Mouse (Mus musculus) cerebellum, adult 2 months (tissue): ENCODE results near the gene Satb2. TPM values are rescaled to one million over a fixed set of nuclear protein-coding genes. Genes with fewer than 3 reads are reported as not detected.

Experiments used
- DNase-seq, 2 experiments: peaks; one replicate each; pipeline ENCODE4 v3.0.0; 2021
- H3K27ac ChIP-seq: fragments of 200-500 bp; 2 replicates; pipeline ENCODE4 v1.5.1; 2012; ENCODE audit warnings: low read length, control low read depth, inconsistent platforms; ENCODE audit not compliant: insufficient read depth
- H3K27me3 ChIP-seq: fragments of 200-500 bp; 2 replicates; pipeline ENCODE4 v1.6.1; 2012; ENCODE audit warnings: inconsistent platforms, mild to moderate bottlenecking, low read length, moderate library complexity; ENCODE audit not compliant: control insufficient read depth, insufficient read depth
- H3K4me1 ChIP-seq: fragments of 200-500 bp; 2 replicates; pipeline ENCODE4 v1.6.1; 2011; ENCODE audit warnings: low read length; ENCODE audit not compliant: control insufficient read depth, insufficient read depth
- H3K4me3 ChIP-seq: fragments of 200-500 bp; replicated peaks from 2 replicates; pipeline ENCODE3; 2011; ENCODE audit warnings: mild to moderate bottlenecking, low read depth, low read length, control low read depth; ENCODE audit not compliant: insufficient read depth
- CTCF ChIP-seq: fragments of 200-500 bp; IDR thresholded peaks from 2 replicates; pipeline ENCODE4 v1.5.1; 2011; ENCODE audit warnings: low read depth, mild to moderate bottlenecking, control low read depth, low read length, moderate library complexity, borderline replicate concordance; ENCODE audit not compliant: insufficient read depth
- POLR2A ChIP-seq: fragments of 200-500 bp; IDR thresholded peaks from 2 replicates; pipeline ENCODE4 v1.6.1; 2011; ENCODE audit warnings: low read length, control low read depth, borderline replicate concordance; ENCODE audit not compliant: insufficient read depth
- WGBS: fragments of 180-500 bp; shearing (Covaris S2); methylation state at CpG from one replicate; pipeline ENCODE4 v1.1.7; 2018; 5-methylcytosine and 5-hydroxymethylcytosine counted together
- polyA plus RNA-seq: library from polyadenylated mRNA; depleted of rRNA; stranded (reverse); fragments of >200 nt; gene quantifications from 2 replicates; pipeline ENCODE4 v1.2.3, GENCODE M21; 2012

Satb2 gene
- polyA plus RNA-seq, 1 experiment: 0.29 TPM

- TF ChIP-seq CTCF (peak; percentile 64), POLR2A (no peak)
- DNase-seq: peak; percentile 59 to 73
- 1% methylated on average over 45 of the region's 45 CpGs for WGBS
- no peaks in the 10 kb centered on the region for H3K4me1 ChIP-seq
- no peak overlapping the region for H3K27ac ChIP-seq
- peaks cover 8% of the 10 kb centered on the region; the same call in 1 of the 2 replicates for H3K27me3 ChIP-seq
- H3K4me3 ChIP-seq: no peak overlapping the region
These were observed 999 bp downstream of the Satb2 start for GRCm38 (mm10) chr1:56977201-56978100.

- Histone ChIP-seq H3K4me1 (no peaks in the 10 kb centered on the region), H3K27me3 (peaks cover 4% of the 10 kb centered on the region; the same call in 1 of the 2 replicates), H3K4me3 (no peak overlapping the region), H3K27ac (no peak overlapping the region)
- 3% methylated on average over 11 of the region's 11 CpGs for WGBS
- TF ChIP-seq CTCF (no peak), POLR2A (no peak)
- no peak for DNase-seq
These were observed 1.7 kb downstream of the Satb2 start for GRCm38 (mm10) chr1:56976825-56977104.

GRCm38 (mm10) chr1:56976044-56976824 is 2.2 kb downstream of the Satb2 start:
- TF ChIP-seq POLR2A (no peak), CTCF (no peak)
- 15% methylated on average over 25 of the region's 25 CpGs for WGBS
- Histone ChIP-seq H3K4me1 (no peaks in the 10 kb centered on the region), H3K27me3 (peaks cover 4% of the 10 kb centered on the region; the same call in 1 of the 2 replicates), H3K4me3 (no peak overlapping the region), H3K27ac (no peak overlapping the region)
- DNase-seq: peak in 1 of 2 experiments; percentile 27

GRCm38 (mm10) chr1:56975546-56975945 is 2.9 kb downstream of the Satb2 start:
- H3K4me3 ChIP-seq: no peak overlapping the region

DNA sequence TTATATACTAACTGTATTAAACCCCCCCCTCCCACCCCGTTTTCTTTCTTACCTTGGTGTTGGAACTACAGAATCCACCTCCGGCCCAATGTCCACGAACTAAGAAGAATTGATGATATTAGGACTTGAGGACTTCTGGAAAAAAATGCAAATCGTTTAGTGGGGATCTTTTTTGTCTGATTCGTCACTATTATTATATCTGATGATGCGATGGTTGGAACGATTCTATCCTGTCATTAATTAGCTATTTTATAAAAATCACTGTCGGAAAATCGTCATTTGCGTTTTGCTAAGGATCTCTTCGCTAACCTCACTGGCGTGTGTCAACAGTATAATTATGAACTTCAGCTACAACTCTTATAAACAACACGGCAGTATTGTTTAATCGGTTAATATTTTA is 4.3 kb downstream of the Satb2 start:
- DNase-seq: no peak
- Histone ChIP-seq H3K27me3 (peaks cover 6% of the 10 kb centered on the region; the same call in 1 of the 2 replicates), H3K4me1 (peaks cover 7% of the 10 kb centered on the region; the same call in 1 of the 2 replicates), H3K27ac (no peak overlapping the region), H3K4me3 (no peak overlapping the region)
- TF ChIP-seq POLR2A (no peak), CTCF (no peak)
- WGBS: 32% methylated on average over 14 of the region's 14 CpGs

More at GRCm38 (mm10) chr1:56975546-56975945, 2.9 kb downstream of the Satb2 start:
- peaks cover 7% of the 10 kb centered on the region; the same call in 1 of the 2 replicates for H3K27me3 ChIP-seq
- peaks cover 4% of the 10 kb centered on the region; the same call in 1 of the 2 replicates for H3K4me1 ChIP-seq
- whole genome bisulfite sequencing: 27% methylated on average over 12 of the region's 12 CpGs
- no peak for DNase-seq
- TF ChIP-seq POLR2A (no peak), CTCF (no peak)
- H3K27ac ChIP-seq: no peak overlapping the region

- DNase-seq: no peak
- TF ChIP-seq POLR2A (no peak), CTCF (no peak)
- no peak overlapping the region for H3K27ac ChIP-seq
- peaks cover 7% of the 10 kb centered on the region; the same call in 1 of the 2 replicates for H3K27me3 ChIP-seq
- H3K4me3 ChIP-seq: peak overlapping the region; percentile 84
- H3K4me1 ChIP-seq: peaks cover 7% of the 10 kb centered on the region; the same call in 1 of the 2 replicates
- WGBS: 2% methylated on average over 16 of the region's 16 CpGs
These were observed 4.9 kb downstream of the Satb2 start for GRCm38 (mm10) chr1:56973593-56973950.

- WGBS: under 1% methylated on average over 47 of the region's 47 CpGs
- peaks cover 7% of the 10 kb centered on the region; the same call in 1 of the 2 replicates for H3K4me1 ChIP-seq
- H3K27ac ChIP-seq: no peak overlapping the region
- peak overlapping the region; percentile 84 for H3K4me3 ChIP-seq
- H3K27me3 ChIP-seq: peaks cover 7% of the 10 kb centered on the region; the same call in 1 of the 2 replicates
- peak; percentile 92 to 97 for DNase-seq
- TF ChIP-seq CTCF (no peak), POLR2A (no peak)
These were observed 5.4 kb downstream of the Satb2 start for GRCm38 (mm10) chr1:56972950-56973592.
